Mouse (Mus musculus) CH12F3 (cell line): ENCODE measurements around the gene Nrtn.

ENCODE experiments used
- in situ Hi-C: fragments of 300-500 bp; cut with MboI; formaldehyde crosslinking; loops from 2 replicates; pipeline ENCODE4 v1.14.3; 2020; ENCODE audit warnings: low sequenced_read_pairs

Gene Nrtn

GRCm38 (mm10) chr17:56723419-56724161 lies 33.7 kb downstream of the Nrtn start:
- in situ Hi-C loops, result no loop called here

DNA sequence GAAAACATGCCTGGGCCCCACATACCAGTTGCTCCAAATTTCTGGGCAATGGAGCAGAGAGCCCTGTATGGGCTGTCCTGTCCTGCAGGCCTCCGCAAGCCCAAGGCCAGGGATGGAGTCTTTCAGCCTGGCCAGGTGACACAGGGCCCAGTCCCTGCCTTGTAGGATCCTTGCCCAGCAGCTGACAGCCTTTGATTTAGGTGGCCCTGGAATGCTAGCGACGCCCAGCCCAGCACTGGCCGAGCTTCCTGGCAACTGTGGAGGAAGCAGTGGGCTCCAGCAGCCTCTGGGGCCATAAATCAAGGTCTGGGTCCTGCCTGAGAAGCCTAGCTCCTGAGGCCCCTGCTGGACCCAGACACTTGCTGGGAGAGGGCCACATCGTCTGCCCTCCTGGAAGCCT lies 34.9 kb downstream of the Nrtn start:
- in situ Hi-C loops, result no loop called here

DNA sequence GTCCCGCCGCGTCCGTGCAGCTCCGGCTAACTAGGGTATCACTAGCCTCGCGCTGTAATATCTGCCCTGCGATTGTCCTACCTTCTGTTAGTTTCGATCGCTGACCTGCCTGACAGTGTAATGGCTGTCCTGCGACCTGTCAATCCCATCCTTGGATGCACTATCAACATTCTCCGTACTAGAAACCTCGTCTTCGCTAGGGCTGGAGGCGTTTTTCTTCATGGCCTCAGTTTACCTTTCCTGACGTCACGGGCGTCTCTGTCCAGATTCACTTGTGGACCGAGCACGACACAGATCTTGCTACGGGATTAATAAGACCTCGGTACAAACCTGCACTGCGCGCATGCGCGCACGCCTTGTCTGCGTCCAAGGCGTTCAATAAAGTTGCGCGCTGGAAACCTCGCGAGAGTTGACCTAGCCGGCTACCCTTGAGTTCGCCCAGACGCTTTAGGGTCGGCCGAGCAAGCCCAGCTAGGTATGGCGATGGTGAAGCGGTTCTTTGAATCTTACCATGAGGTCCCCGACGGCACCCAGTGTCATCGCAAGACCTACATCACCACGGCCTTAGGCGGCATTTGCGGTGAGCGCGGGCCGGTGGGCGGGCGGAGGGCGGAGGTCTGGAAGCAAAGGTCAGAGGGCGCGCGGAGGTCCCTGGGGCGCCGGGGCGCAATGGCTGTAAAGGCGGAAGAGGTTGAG lies 39.8 kb downstream of the Nrtn start, which contains the start of the genes Ndufa11 and Vmac:
Ndufa11 (plus strand) TSS at position 405 of the 696 bp plus-strand sequence.
Vmac (minus strand) TSS at position 660 of the 696 bp plus-strand sequence.
- in situ Hi-C loops, result no loop called here

GRCm38 (mm10) chr17:56716655-56717362 lies 40.5 kb downstream of the Nrtn start:
- in situ Hi-C loops, result no loop called here

DNA sequence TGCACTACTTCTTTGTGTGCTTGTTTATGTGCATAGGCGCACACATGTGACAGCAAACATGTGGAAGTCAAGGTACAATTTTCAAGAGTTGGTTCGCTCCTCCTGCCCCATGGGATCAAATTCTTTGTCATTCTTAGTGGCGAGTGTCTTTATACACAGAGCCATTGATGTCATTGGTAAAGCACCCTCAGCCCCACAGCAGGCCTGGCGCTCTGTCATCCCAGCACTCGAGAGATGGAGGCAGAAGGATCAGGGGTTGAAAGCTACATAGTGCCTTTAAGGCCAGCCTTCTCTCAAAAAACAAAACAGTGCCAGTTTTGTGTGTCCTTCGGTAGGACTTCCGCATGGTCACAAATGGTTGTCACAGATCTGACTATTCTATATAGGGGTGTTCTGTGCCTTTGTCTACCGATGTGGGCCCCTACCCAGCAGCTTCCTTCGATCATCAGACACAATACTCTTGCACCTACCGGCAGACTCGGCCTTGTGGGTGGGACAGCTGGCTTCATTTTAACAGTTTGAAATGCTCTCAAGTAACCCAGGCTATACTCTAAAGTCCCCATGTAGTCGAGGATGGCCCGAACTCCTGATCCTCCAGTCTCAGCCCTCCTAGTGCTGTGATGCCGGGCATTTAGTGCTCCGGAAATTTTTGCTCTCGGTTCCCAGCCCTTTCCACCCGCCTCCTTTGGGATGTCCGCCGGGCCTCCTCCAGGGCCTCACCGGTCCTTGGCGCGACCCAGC lies 41.2 kb downstream of the Nrtn start:
- in situ Hi-C loops, result no loop called here

GRCm38 (mm10) chr17:56715360-56715759 lies 42.0 kb downstream of the Nrtn start:
- in situ Hi-C loops, result no loop called here

- in situ Hi-C loops, result no loop called here
Measured at GRCm38 (mm10) chr17:56709708-56710107, 47.6 kb downstream of the Nrtn start.

- in situ Hi-C loops, result no loop called here
Measured at GRCm38 (mm10) chr17:56708692-56709091, 48.6 kb downstream of the Nrtn start.

DNA sequence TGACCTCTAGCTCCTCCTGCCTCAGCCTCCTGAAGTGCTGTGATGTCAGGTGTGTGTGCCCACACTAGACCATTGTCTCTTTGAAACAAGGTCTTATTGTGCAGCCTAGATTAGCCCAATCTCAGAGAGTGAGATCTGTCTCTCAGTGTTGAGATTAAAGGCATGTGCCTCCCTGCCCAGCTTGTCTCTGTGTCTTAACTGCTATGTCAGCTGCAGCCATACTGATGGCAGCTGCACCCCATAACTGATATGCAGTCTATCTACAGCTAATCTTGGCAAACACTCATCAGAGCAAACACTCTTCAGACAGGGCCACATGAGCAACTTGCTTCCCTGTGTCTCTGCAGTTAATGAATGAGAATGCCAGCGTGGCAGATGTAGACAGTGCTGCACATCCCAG lies 50.8 kb downstream of the Nrtn start:
- in situ Hi-C loops, result no loop called here

DNA sequence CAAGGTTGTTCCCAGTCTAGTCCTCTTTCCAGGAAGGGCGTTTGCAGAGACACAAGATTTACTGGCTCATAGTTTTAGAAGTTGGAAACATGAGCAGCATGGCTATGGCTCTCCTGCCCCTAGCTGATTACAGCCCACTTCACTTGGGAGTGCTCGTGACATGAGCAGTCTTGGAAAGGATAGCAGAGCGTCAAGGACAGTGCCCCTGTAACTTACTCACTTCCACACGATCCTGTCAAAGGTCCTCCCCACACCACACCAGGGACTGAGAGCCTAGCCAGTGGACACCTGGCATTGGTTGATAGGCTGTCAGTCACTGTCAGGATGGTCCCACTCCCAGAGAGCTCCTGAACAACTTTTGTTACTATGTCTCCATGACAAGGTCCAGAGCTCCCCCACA lies 54.3 kb downstream of the Nrtn start:
- in situ Hi-C loops, result no loop called here
